Mouse (Mus musculus) cerebellum, adult 2 months (tissue): ENCODE data around the gene 1700086D15Rik.

Experiments used
- CTCF ChIP-seq: fragments of 200-500 bp; IDR thresholded peaks from 2 replicates; pipeline ENCODE4 v1.5.1; 2011; ENCODE audit warnings: low read depth, mild to moderate bottlenecking, control low read depth, low read length, moderate library complexity, borderline replicate concordance; ENCODE audit not compliant: insufficient read depth
- POLR2A ChIP-seq: fragments of 200-500 bp; IDR thresholded peaks from 2 replicates; pipeline ENCODE4 v1.6.1; 2011; ENCODE audit warnings: low read length, control low read depth, borderline replicate concordance; ENCODE audit not compliant: insufficient read depth

- TF ChIP-seq CTCF (no peak), POLR2A (no peak)
Observed at GRCm38 (mm10) chr11:65124913-65125418, 34.7 kb downstream of the 1700086D15Rik start.
